Mouse (Mus musculus) myocyte (in vitro differentiated cells): ENCODE data around the gene Cntn2.

Experiments used
- CEBPB ChIP-seq: IDR thresholded peaks from 2 replicates; pipeline ENCODE4 v1.6.1; 2011; ENCODE audit warnings: mild to moderate bottlenecking, moderate library complexity; ENCODE audit not compliant: poor library complexity, insufficient read depth, severe bottlenecking
- POLR2A ChIP-seq: IDR thresholded peaks from one replicate; pipeline ENCODE4 v1.6.1; 2011; ENCODE audit warnings: low read depth, mild to moderate bottlenecking, control low read depth, moderate library complexity; ENCODE audit not compliant: insufficient read length
- POLR2AphosphoS2 ChIP-seq: IDR thresholded peaks from one replicate; pipeline ENCODE4 v1.6.1; 2011; ENCODE audit warnings: low read depth, control low read depth; ENCODE audit not compliant: insufficient read length
- USF1 ChIP-seq: IDR thresholded peaks from one replicate; pipeline ENCODE4 v1.6.1; 2011; ENCODE audit warnings: low read depth, mild to moderate bottlenecking, control low read depth, moderate library complexity

DNA sequence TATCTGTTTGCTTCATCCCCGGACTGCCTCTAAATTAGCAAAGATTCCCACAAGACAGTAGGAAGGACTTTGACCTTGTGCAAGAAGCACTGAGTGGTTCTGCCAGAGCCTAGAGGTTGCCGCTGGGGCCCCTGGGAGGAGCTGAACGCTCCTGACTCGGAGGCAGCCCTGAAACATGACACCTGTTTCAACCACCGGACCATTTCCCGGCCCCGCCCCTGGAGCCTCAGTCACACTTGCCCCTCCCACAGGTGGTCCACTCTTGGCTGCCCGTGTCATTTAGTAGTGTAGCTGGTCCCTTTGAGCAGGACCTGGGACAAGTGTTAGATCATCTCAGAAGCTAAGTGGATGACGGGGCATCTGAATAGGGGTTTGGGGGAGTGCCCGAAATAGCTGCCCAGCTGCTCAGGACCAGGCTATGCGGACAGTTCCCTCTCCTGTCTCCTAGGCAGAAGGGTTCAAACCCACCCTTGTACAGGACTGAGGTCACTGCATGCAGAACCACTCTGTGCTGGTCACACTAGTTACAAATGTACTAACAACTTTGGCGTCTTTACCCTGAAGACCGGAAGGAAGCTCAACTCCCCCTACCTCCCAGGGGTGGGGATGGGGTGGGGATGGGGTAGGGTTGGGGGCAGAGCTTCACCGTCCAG, 1.8 kb downstream of the Cntn2 start:
- TF ChIP-seq POLR2A (no peak), POLR2AphosphoS2 (no peak), USF1 (no peak), CEBPB (no peak)
